Mouse (Mus musculus) forebrain, embryonic 16.5 days (tissue): ENCODE data around the gene Orai2. TPM values are rescaled to one million over a fixed set of nuclear protein-coding genes. Genes with fewer than 3 reads are reported as not detected.
"Not testable (repeated sequence)": the region's sequence is repeated elsewhere in the genome, so short reads cannot be mapped to it uniquely, and the experiment has no call there.

Source experiments
- ATAC-seq: fragments of 200-750 bp; cut with Nextera tagmentation; 2 replicates; pipeline ENCODE4 v1.8.0; 2017; ENCODE audit warnings: mild to moderate bottlenecking, moderate library complexity
- H3K27ac ChIP-seq: fragments of 300-500 bp; sonication (generic); 2 replicates; pipeline ENCODE4 v1.5.1; 2014; ENCODE audit warnings: low read length, control low read depth
- H3K27me3 ChIP-seq: fragments of 300-500 bp; sonication (generic); replicated peaks from 2 replicates; pipeline ENCODE4 v1.6.1; 2014; ENCODE audit warnings: low read length; ENCODE audit not compliant: control insufficient read depth, insufficient read depth
- H3K36me3 ChIP-seq: fragments of 300-500 bp; sonication (generic); 2 replicates; pipeline ENCODE4 v1.6.1; 2014; ENCODE audit not compliant: control insufficient read depth, insufficient read depth
- H3K4me1 ChIP-seq: fragments of 300-500 bp; sonication (generic); replicated peaks from 2 replicates; pipeline ENCODE4 v1.6.1; 2014; ENCODE audit warnings: low read length; ENCODE audit not compliant: control insufficient read depth, insufficient read depth
- H3K4me2 ChIP-seq: fragments of 300-500 bp; sonication (generic); 2 replicates; pipeline ENCODE4 v1.6.1; 2014; ENCODE audit warnings: mild to moderate bottlenecking, low read length, control low read depth
- H3K4me3 ChIP-seq: fragments of 300-500 bp; sonication (generic); replicated peaks from 2 replicates; pipeline ENCODE4 v1.5.1; 2014; ENCODE audit warnings: mild to moderate bottlenecking, low read length, control low read depth
- H3K9ac ChIP-seq: fragments of 300-500 bp; sonication (generic); replicated peaks from 2 replicates; pipeline ENCODE4 v1.6.1; 2014; ENCODE audit warnings: low read depth, low read length, control low read depth
- H3K9me3 ChIP-seq: fragments of 300-500 bp; sonication (generic); 2 replicates; pipeline ENCODE4 v1.6.1; 2016; ENCODE audit warnings: low read length; ENCODE audit not compliant: control insufficient read depth
- WGBS: fragments of 180-500 bp; shearing (Covaris S2); extraction: QIAGEN DNeasy Blood & Tissue Kit; methylation state at CpG from one replicate; pipeline ENCODE4 v1.1.7; 2014; 5-methylcytosine and 5-hydroxymethylcytosine counted together
- polyA plus RNA-seq: library from polyadenylated mRNA; unstranded; fragments of >200 nt; fragmentation: Nextera tagmentation; extraction: Ambion mirVana; gene quantifications from 2 replicates; pipeline ENCODE4 v1.2.1, GENCODE M21; 2015

Orai2 gene
- polyA plus RNA-seq, 1 experiment from 2014 or later = 44.2 TPM

GRCm38 (mm10) chr5:136165246-136165645 lies 5.3 kb downstream of the Orai2 start:
- Histone ChIP-seq H3K4me1 (peaks cover 3% of the 10 kb centered on the region), H3K27ac (no peak overlapping the region), H3K4me3 (no peak overlapping the region), H3K9me3 (no peaks in the 10 kb centered on the region), H3K4me2 (no peak overlapping the region), H3K36me3 (no peaks in the 10 kb centered on the region), H3K27me3 (no peaks in the 10 kb centered on the region), H3K9ac (no peak overlapping the region)
- WGBS = 70% methylated on average over 8 of the region's 8 CpGs
- ATAC-seq = no peak

- no peak overlapping the region; the same call in 1 of the 2 replicates for H3K27ac ChIP-seq
- no peak overlapping the region for H3K9ac ChIP-seq
- H3K4me1 ChIP-seq = no peaks in the 10 kb centered on the region
- no peaks in the 10 kb centered on the region for H3K27me3 ChIP-seq
- H3K9me3 ChIP-seq = no peaks in the 10 kb centered on the region
- H3K4me3 ChIP-seq = no peak overlapping the region
- WGBS = 76% methylated on average over 11 of the region's 11 CpGs
- peak; percentile 55; the same call in 1 of the 2 replicates for ATAC-seq
- no peak overlapping the region for H3K4me2 ChIP-seq
- H3K36me3 ChIP-seq = no peaks in the 10 kb centered on the region
Measured at GRCm38 (mm10) chr5:136163807-136164474, 6.6 kb downstream of the Orai2 start.

DNA sequence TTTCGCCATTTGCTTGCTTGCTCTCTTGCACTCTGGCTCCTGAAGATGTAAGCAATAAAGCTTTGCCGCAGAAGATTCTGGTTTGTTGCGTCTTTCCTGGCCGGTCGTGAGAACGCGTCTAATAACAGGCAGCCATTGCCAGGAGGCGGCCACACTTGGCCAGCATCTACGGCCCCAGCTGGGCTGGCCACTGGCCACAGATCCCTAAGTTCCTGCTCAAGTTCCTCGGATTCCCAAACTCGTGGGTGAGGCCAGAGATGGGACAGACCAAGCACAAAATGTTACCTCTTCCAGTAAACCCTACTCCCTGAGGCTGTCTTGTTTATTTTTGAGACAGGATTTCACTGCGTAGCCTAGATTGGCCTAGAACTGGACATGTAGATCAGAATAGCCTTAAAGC lies 10.4 kb downstream of the Orai2 start:
- H3K9ac ChIP-seq, H3K4me3 ChIP-seq, H3K4me2 ChIP-seq, ATAC-seq, H3K4me1 ChIP-seq, H3K27ac ChIP-seq, H3K27me3 ChIP-seq, H3K9me3 ChIP-seq, H3K36me3 ChIP-seq: not testable (repeated sequence)
- WGBS = 81% methylated on average over 11 of the region's 12 CpGs

- Histone ChIP-seq H3K9ac (no peak overlapping the region), H3K27ac (no peak overlapping the region), H3K4me1 (no peaks in the 10 kb centered on the region), H3K36me3 (no peaks in the 10 kb centered on the region), H3K27me3 (no peaks in the 10 kb centered on the region), H3K9me3 (no peaks in the 10 kb centered on the region), H3K4me3 (no peak overlapping the region), H3K4me2 (no peak overlapping the region)
- WGBS = 85% methylated on average over 5 of the region's 5 CpGs
- no peak for ATAC-seq
Measured at GRCm38 (mm10) chr5:136155399-136155798, 15.1 kb downstream of the Orai2 start.

DNA sequence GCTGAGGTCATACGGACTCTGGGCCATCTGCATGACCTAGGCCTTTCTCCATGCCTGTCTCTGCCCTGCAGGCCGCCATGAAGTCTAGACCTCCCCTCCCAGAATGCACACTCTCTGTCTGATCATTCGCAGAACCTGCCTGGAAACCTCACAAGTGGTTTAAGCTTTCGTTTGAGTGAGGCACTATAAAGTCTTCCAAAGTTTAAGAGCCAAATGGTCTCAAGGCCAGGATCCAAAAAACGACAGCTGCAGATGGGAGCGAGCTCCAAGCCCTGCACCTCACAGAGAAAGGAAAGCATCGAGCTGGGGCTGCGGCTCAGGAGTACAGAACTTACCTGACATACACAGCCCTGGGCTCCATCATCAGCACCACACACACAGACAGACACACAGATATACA lies 18.1 kb downstream of the Orai2 start:
- H3K27me3 ChIP-seq = no peaks in the 10 kb centered on the region
- H3K9ac ChIP-seq = no peak overlapping the region
- no peak for ATAC-seq
- H3K4me2 ChIP-seq = no peak overlapping the region
- no peak overlapping the region for H3K27ac ChIP-seq
- no peaks in the 10 kb centered on the region for H3K9me3 ChIP-seq
- no peak overlapping the region for H3K4me3 ChIP-seq
- H3K4me1 ChIP-seq = no peaks in the 10 kb centered on the region
- WGBS = 75% methylated on average over 8 of the region's 8 CpGs
- H3K36me3 ChIP-seq = no peaks in the 10 kb centered on the region

- ATAC-seq, H3K9ac ChIP-seq, H3K4me3 ChIP-seq, H3K27ac ChIP-seq, H3K27me3 ChIP-seq, H3K36me3 ChIP-seq, H3K9me3 ChIP-seq, H3K4me1 ChIP-seq, H3K4me2 ChIP-seq: not testable (repeated sequence)
- 73% methylated on average over 4 of the region's 5 CpGs for WGBS
Measured at GRCm38 (mm10) chr5:136149134-136149576, 21.4 kb downstream of the Orai2 start.

- Histone ChIP-seq H3K27me3 (no peaks in the 10 kb centered on the region), H3K4me2 (no peak overlapping the region), H3K4me3 (no peak overlapping the region), H3K4me1 (no peaks in the 10 kb centered on the region), H3K36me3 (no peaks in the 10 kb centered on the region), H3K9ac (no peak overlapping the region), H3K27ac (no peak overlapping the region), H3K9me3 (no peaks in the 10 kb centered on the region)
- ATAC-seq = no peak
- 75% methylated on average over 8 of the region's 8 CpGs for WGBS
Measured at GRCm38 (mm10) chr5:136147704-136148103, 22.8 kb downstream of the Orai2 start.

GRCm38 (mm10) chr5:136146936-136147335 lies 23.6 kb downstream of the Orai2 start:
- WGBS = 85% methylated on average over 1 of the region's 1 CpGs
- no peak for ATAC-seq
- H3K4me1 ChIP-seq = no peaks in the 10 kb centered on the region

GRCm38 (mm10) chr5:136144606-136145430 lies 25.7 kb downstream of the Orai2 start:
- no peak for ATAC-seq
- Histone ChIP-seq H3K4me1 (no peaks in the 10 kb centered on the region), H3K4me2 (no peak overlapping the region), H3K36me3 (peaks cover 12% of the 10 kb centered on the region), H3K9ac (no peak overlapping the region), H3K9me3 (no peaks in the 10 kb centered on the region), H3K27ac (no peak overlapping the region), H3K4me3 (no peak overlapping the region), H3K27me3 (no peaks in the 10 kb centered on the region)
- 77% methylated on average over 12 of the region's 12 CpGs for WGBS

More at GRCm38 (mm10) chr5:136146936-136147335, 23.6 kb downstream of the Orai2 start:
- H3K9ac ChIP-seq = no peak overlapping the region
- no peak overlapping the region for H3K27ac ChIP-seq
- no peaks in the 10 kb centered on the region for H3K27me3 ChIP-seq
- H3K4me3 ChIP-seq = no peak overlapping the region
- H3K9me3 ChIP-seq = no peaks in the 10 kb centered on the region
- no peak overlapping the region for H3K4me2 ChIP-seq
- H3K36me3 ChIP-seq = no peaks in the 10 kb centered on the region
